Mouse (Mus musculus) lung, adult 2 months (tissue): ENCODE results near the gene Nr5a1.

Experiments used
- CTCF ChIP-seq: fragments of 200-500 bp; IDR thresholded peaks from 2 replicates; pipeline ENCODE4 v1.5.1; 2011; ENCODE audit warnings: mild to moderate bottlenecking, low read length, control low read depth; ENCODE audit not compliant: insufficient read depth
- POLR2A ChIP-seq: fragments of 200-500 bp; IDR thresholded peaks from 2 replicates; pipeline ENCODE4 v1.6.1; 2011; ENCODE audit warnings: low read depth, mild to moderate bottlenecking, control low read depth, low read length, borderline replicate concordance; ENCODE audit errors: extremely low read depth

DNA sequence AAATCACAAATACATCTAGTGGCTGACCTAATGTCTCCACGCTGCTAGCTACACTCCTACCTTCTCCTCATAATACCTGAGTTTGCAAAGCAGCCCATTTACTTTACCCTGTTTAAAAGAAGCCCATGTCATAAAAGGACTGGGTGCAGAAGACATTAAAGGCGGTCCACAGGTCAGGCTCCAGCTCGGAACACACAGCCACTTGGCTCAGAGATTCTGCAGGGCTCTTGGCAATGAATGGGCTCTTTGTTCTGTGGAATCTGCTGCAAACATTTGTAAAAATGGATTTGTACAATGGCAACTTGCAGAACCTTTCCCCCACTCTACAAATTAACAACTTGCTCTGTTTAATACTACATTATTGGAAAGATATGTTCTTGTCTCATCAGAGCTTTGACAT is 11.1 kb upstream of the Nr5a1 start:
- TF ChIP-seq CTCF = no peak
- no peak for TF ChIP-seq POLR2A
